In genomic region chr2:93919093-93919492, GRCm38 (mm10) we compare ENCODE assay signal across 35 mouse cellular contexts. TPM values are rescaled to one million over a fixed set of nuclear protein-coding genes. Genes with fewer than 3 reads are reported as not detected.
"Had no signal": no experiment of that assay in that cellular context is flagged by ENCODE, and none has a peak within 500 bp of the region (broad histone marks: within the 10 kb centered on the region; RNA-seq: fewer than 3 reads in every experiment).

No protein-coding gene starts in this region.

- DNase-seq: heart, postnatal 10 days; heart, postnatal 14 days; heart, postnatal 36 days; heart, postnatal 4 days; kidney, adult 11 months; kidney, adult 18-20 months; kidney, adult 2 months; kidney, adult 8-10 months; kidney, adult 9 months; kidney, postnatal 10 days; kidney, postnatal 14 days; kidney, postnatal 25 days; kidney, postnatal 36 days; kidney, postnatal 4 days; layer of hippocampus, adult 9-11 months; layer of hippocampus, postnatal 36 days had no signal

RNA-seq across cellular contexts. Expression of gene Gm13889, which starts 37.9 kb away (rescaled TPM):
- total RNA-seq: hematopoietic stem cell, adult 5-6 weeks had no signal
- polyA plus RNA-seq: inflammation-experienced regulatory T-cells, adult 6 months had no signal

RNA-seq across cellular contexts. Expression of gene Accsl, which starts 50.1 kb away (rescaled TPM):
- total RNA-seq: heart, postnatal 14 days; heart, postnatal 25 days; heart, postnatal 36 days; heart, postnatal 4 days; hematopoietic stem cell, adult 5-6 weeks; hindbrain, postnatal 0 days; layer of hippocampus, adult 18-20 months had no signal
- polyA plus RNA-seq: heart, embryonic 12.5 days; heart, embryonic 13.5 days; heart, embryonic 14.5 days; heart, embryonic 15.5 days; heart, embryonic 16.5 days; hindbrain, embryonic 10.5 days; inflammation-experienced regulatory T-cells, adult 6 months; intestine, embryonic 14.5 days; intestine, embryonic 15.5 days; intestine, embryonic 16.5 days; intestine, postnatal 0 days; kidney, embryonic 14.5 days; kidney, embryonic 15.5 days; kidney, embryonic 16.5 days; kidney, postnatal 0 days had no signal
